Mouse (Mus musculus): ENCODE measurements around the gene Gm5150.
"Not testable (repeated sequence)": the region's sequence is repeated elsewhere in the genome, so short reads cannot be mapped to it uniquely, and the experiment has no call there.

The Gm5150 gene

DNA sequence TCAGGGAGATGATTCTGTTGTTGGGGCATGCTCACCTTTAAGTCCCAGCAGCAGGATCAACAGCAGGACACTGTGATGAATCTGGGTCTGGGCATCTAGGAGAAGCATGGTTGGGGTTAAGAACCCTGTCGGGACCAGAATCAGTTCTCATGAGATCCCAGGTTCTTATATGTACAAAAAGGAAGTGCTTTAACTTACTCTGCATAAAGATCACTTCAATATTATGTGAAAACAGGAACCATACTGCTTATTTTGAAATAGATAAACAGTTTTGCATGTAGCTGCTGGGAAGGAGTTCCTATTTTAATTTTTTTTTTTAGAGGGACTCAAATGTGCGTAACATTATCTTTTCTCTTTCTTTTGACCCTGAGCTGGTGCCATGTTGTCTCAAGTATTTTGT is at the start of gene Gm5150:
Gm5150 (minus strand) TSS at position 223 of the 400 bp plus-strand sequence.
- no peak for DNase-seq

DNA sequence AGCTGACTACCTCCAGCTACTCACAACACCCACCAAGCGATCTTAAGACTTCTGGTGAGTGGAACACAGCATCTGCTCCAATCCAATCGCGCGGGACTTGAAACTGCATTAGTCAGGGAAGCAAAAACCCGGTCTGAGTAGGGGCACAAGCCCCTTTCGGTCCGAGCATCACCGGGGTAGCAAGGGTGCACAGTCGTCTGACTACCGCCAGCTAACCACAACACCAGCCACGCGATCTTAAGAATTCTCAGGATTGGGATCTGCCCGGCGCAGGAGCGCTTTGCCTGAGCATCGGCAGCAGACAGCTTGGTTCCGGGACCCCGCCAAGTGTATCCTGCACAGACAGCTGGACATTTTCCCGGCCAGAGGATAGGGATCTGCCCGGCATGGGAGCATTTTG is 45.5 kb upstream of the Gm5150 start:
- not testable (repeated sequence) for DNase-seq

GRCm38 (mm10) chr3:16047288-16047687 is 41.1 kb upstream of the Gm5150 start:
- no peak for DNase-seq

- no peak for DNase-seq
Measured at GRCm38 (mm10) chr3:16043315-16043714, 37.1 kb upstream of the Gm5150 start.

GRCm38 (mm10) chr3:16024988-16025387 is 18.8 kb upstream of the Gm5150 start:
- not testable (repeated sequence) for DNase-seq

DNA sequence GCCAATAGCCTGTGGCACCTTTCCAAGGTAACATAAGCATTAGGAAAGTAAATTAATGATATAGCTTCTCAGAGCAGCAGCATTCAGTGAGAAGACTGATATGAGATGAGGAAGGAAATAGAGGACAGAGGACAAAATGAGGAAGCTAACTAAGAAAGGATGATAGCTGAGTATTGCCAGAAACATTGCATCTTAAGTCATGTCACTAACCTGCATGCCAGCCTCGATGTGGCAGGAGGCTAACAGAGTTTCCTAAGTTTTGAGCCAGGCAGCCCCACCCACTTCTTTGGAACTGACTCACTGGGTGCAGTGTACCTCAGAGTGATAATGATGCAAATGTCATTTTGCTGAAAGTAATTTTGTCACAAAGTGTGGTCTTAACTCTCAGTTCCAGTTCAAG is 16.0 kb upstream of the Gm5150 start:
- no peak for DNase-seq

DNA sequence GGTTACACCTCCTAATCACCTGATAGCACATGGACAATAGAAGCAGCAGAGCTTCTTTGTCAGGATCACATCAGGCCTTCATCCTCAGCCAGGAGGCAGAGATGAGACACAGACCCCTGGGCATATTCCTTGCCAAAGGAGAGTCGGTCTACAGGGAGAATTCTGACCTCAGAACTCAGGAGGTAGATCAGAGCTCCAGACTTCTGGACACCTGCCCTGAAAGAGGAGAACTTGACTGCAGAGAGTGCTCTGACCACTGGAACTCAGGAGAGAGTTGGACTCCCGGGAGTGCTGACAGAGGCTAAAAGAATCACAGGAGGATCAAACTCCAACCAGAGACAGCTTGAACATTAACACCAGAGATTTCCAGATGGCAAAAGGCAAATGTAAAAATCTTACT is 8.2 kb upstream of the Gm5150 start:
- DNase-seq, result not testable (repeated sequence)

DNA sequence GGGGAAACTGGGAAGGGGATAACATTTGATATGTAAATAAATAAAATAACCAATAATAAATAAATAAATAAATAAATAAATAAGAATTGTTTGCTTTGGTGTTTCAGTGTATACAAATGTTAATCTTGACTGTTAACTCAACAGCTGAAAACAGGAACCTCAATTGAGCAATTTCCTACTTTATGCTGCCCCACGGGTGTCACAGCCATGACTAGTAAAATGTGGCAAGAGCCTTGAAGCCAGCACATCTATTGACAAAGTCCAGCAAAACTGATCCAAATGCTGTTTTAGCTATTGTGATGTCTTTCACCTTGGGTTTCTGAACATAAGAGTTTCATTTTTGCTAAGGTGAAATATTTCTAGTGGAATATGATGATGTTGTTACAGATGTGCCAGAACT is 1.6 kb upstream of the Gm5150 start:
- DNase-seq, result no peak

DNA sequence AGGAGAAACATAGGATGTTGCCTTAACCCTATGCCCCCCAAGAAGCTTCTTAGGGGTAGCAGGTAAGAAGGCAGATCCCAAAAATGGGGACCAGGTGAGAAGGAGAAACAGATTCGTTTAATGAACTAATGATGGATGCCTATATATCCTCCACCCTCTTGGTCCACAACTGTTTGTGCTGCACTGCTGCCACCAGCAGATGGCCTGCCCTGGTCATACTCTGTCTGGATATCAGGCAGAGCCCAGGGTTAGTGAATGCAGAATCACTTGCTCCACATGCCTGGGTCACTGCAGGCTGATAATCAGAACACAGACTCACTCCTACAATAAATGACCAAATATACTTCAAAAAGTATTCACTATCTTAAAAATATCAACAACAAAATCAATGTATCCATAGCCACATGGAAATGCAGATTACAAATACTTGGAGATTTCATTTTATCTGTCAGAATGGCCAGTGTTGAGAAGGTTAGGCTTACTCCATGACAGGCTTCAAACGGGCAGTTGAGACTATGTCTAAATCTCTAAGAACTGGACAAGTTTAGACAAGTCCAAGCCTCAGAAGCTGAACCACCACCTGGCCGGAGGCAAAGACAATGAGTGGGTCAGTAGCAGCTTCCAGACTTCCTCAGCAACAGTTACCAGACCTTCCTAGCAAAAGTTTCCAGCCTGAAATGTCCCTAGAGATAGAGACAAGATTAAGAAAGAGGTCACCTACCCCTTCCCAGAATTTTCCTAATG is 2.2 kb downstream of the Gm5150 start:
- DNase-seq, result no peak

DNA sequence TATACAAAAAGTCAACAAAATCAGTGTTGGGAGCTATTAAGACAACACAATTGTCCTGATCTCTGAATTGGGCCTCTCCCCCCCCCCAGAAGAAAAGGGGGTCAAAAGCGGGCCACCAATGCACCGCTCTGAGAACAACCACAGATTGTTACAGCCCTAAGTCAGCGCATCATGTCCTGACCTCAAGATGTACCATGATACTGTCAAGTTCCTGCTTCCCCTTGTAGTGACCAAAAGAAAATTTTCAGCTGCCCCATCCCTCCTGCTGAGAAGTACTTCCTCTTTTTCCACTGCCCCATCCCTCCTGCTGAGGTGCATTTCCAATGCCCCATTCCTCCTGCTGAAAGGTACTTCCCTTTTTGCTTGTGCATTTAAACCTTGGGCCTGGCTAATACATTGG is 6.8 kb downstream of the Gm5150 start:
- not testable (repeated sequence) for DNase-seq

- DNase-seq, result no peak
Measured at GRCm38 (mm10) chr3:15982216-15982615, 24.0 kb downstream of the Gm5150 start.

GRCm38 (mm10) chr3:15956921-15957320 is 49.3 kb downstream of the Gm5150 start:
- no peak for DNase-seq

Data from cerebellum, adult 9-11 months (tissue).